Mouse (Mus musculus): ENCODE results near the gene Haao.

- TF ChIP-seq POLR2A (IDR thresholded peaks at IDR 0.05; ENCODE audit: insufficient read depth, low read depth, low read length): no peak
- no peak for TF ChIP-seq CTCF (IDR thresholded peaks at IDR 0.05; ENCODE audit: insufficient read depth, low read depth, low read length)
These were observed 35.0 kb upstream of the Haao start for GRCm38 (mm10) chr17:83882788-83883187.

Data from olfactory bulb, adult 2 months (tissue).